Mouse (Mus musculus) inflammation-experienced regulatory T-cells, adult 16 weeks (primary cell): ENCODE measurements around the gene Cyth4. TPM values are rescaled to one million over a fixed set of nuclear protein-coding genes. Genes with fewer than 3 reads are reported as not detected.

Source experiments
- polyA plus RNA-seq: library from polyadenylated mRNA; unstranded; fragments of 100-300 nt; shearing (Covaris generic); gene quantifications from one replicate; pipeline ENCODE4 v1.2.1, GENCODE M21; 2017

The Cyth4 gene
- polyA plus RNA-seq: 550 TPM

GRCm38 (mm10) chr15:78596914-78597313 lies at the start of gene Cyth4:
Cyth4 (plus strand) TSS chr15:78597047.

GRCm38 (mm10) chr15:78572658-78573397 lies 24.0 kb upstream of the Cyth4 start, which contains the start of gene Rac2:
Rac2 (minus strand) TSS chr15:78572783.

Other genes with a start within 250 kb of the Cyth4 start
- not detected for gene Tex33, start 201.1 kb upstream of the Cyth4 start, polyA plus RNA-seq
- gene Tst, start 191.1 kb upstream of the Cyth4 start, polyA plus RNA-seq: 1.4 TPM
- gene Mpst, start 190.6 kb upstream of the Cyth4 start, polyA plus RNA-seq: 4.0 TPM
- gene Kctd17, start 168.5 kb upstream of the Cyth4 start, polyA plus RNA-seq: 40.7 TPM
- not detected for gene Tmprss6, start 128.4 kb upstream of the Cyth4 start, polyA plus RNA-seq
- 1,134 TPM for gene Il2rb, start 101.8 kb upstream of the Cyth4 start, polyA plus RNA-seq
- 7.6 TPM for gene C1qtnf6, start 65.6 kb upstream of the Cyth4 start, polyA plus RNA-seq
- not detected for gene Sstr3, start 52.4 kb upstream of the Cyth4 start, polyA plus RNA-seq
- gene Rac2, start 24.3 kb upstream of the Cyth4 start, polyA plus RNA-seq: 3,278 TPM
- 0.07 TPM for gene Elfn2, start 121.7 kb downstream of the Cyth4 start, polyA plus RNA-seq
- 177 TPM for gene Mfng, start 176.4 kb downstream of the Cyth4 start, polyA plus RNA-seq
- 0.38 TPM for gene Card10, start 206.0 kb downstream of the Cyth4 start, polyA plus RNA-seq
- not detected for gene Cdc42ep1, start 245.6 kb downstream of the Cyth4 start, polyA plus RNA-seq